Mouse (Mus musculus) monocyte, adult 59 days (primary cell): ENCODE data around the gene Olfr706. TPM values are rescaled to one million over a fixed set of nuclear protein-coding genes. Genes with fewer than 3 reads are reported as not detected.

Source experiments
- total RNA-seq, 2 experiments: library from RNA; stranded (reverse); gene quantifications; one replicate each; pipeline ENCODE4 v1.2.4; 2023

Olfr706 gene
- total RNA-seq = not detected

GRCm38 (mm10) chr7:106888062-106888461 is at the start of gene Olfr706:
Gene Olfr706 (minus strand): TSS chr7:106888162.

GRCm38 (mm10) chr7:106932119-106932518 is 44.2 kb upstream of the Olfr706 start, which contains the start of gene Olfr709-ps1:
Gene Olfr709-ps1 (minus strand): TSS chr7:106932219.

GRCm38 (mm10) chr7:106907676-106908075 is 19.7 kb upstream of the Olfr706 start, which contains the start of gene Olfr1532-ps1:
Gene Olfr1532-ps1 (plus strand): TSS chr7:106908001.

GRCm38 (mm10) chr7:106901141-106901540 is 13.2 kb upstream of the Olfr706 start, which contains the start of gene Olfr707:
Gene Olfr707 (minus strand): TSS chr7:106901241.

GRCm38 (mm10) chr7:106876791-106877190 is 11.2 kb downstream of the Olfr706 start, which contains the start of gene Olfr705:
Gene Olfr705 (minus strand): TSS chr7:106876891.

GRCm38 (mm10) chr7:106862885-106863284 is 25.1 kb downstream of the Olfr706 start, which contains the start of gene Olfr704:
Gene Olfr704 (plus strand): TSS chr7:106863185.

GRCm38 (mm10) chr7:106843060-106843459 is 44.9 kb downstream of the Olfr706 start, which contains the start of gene Olfr703:
Gene Olfr703 (plus strand): TSS chr7:106843360.

GRCm38 (mm10) chr7:106833793-106834192 is 54.2 kb downstream of the Olfr706 start, which contains the start of gene Olfr702:
Gene Olfr702 (minus strand): TSS chr7:106833893.

Other genes with a start within 250 kb of the Olfr706 start
- not detected for gene Olfr693, start 207.6 kb downstream of the Olfr706 start, total RNA-seq
- gene Olfr694, start 196.3 kb downstream of the Olfr706 start, total RNA-seq = not detected
- gene Olfr695, start 171.8 kb downstream of the Olfr706 start, total RNA-seq = not detected
- not detected for gene Olfr697, start 145.7 kb downstream of the Olfr706 start, total RNA-seq
- gene Olfr698, start 132.8 kb downstream of the Olfr706 start, total RNA-seq = not detected
- gene Olfr699, start 95.0 kb downstream of the Olfr706 start, total RNA-seq = not detected
- not detected for gene Olfr700, start 79.3 kb downstream of the Olfr706 start, total RNA-seq
- gene Olfr701, start 74.0 kb downstream of the Olfr706 start, total RNA-seq = not detected
- gene Olfr702, start 54.3 kb downstream of the Olfr706 start, total RNA-seq = not detected
- not detected for gene Olfr703, start 44.8 kb downstream of the Olfr706 start, total RNA-seq
- not detected for gene Olfr704, start 25.0 kb downstream of the Olfr706 start, total RNA-seq
- gene Olfr705, start 11.3 kb downstream of the Olfr706 start, total RNA-seq = not detected
- not detected for gene Olfr707, start 13.1 kb upstream of the Olfr706 start, total RNA-seq
- gene Olfr1532-ps1, start 19.8 kb upstream of the Olfr706 start, total RNA-seq = not detected
- under 1 TPM; 0.09 to 0.13 TPM for gene Olfr709-ps1, start 44.1 kb upstream of the Olfr706 start, total RNA-seq
- not detected for gene Olfr710, start 60.1 kb upstream of the Olfr706 start, total RNA-seq
- not detected for gene Olfr6, start 75.8 kb upstream of the Olfr706 start, total RNA-seq
- not detected for gene Olfr711, start 87.3 kb upstream of the Olfr706 start, total RNA-seq
- not detected for gene Olfr2, start 117.9 kb upstream of the Olfr706 start, total RNA-seq
- not detected for gene Olfr713, start 143.0 kb upstream of the Olfr706 start, total RNA-seq
- gene Olfr714, start 182.8 kb upstream of the Olfr706 start, total RNA-seq = not detected
- gene Olfr17, start 205.1 kb upstream of the Olfr706 start, total RNA-seq = not detected
- gene Olfr715b, start 222.2 kb upstream of the Olfr706 start, total RNA-seq = not detected
- not detected for gene Olfr715, start 242.9 kb upstream of the Olfr706 start, total RNA-seq